Mouse (Mus musculus) megakaryocyte-erythroid progenitor cell, adult 5-6 weeks (primary cell): Measurements from ENCODE around the gene Zfp773. TPM values are rescaled to one million over a fixed set of nuclear protein-coding genes. Genes with fewer than 3 reads are reported as not detected.
"Not testable (repeated sequence)": the region's sequence is repeated elsewhere in the genome, so short reads cannot be mapped to it uniquely, and the experiment has no call there.

Source experiments
- ATAC-seq: replicated peaks from 2 replicates; pipeline ENCODE4 v1.8.0; 2016; ENCODE audit warnings: mild to moderate bottlenecking, inconsistent platforms; ENCODE audit not compliant: severe bottlenecking, poor library complexity, low FRiP score, low TSS enrichment
- total RNA-seq, 2 experiments: library from RNA; stranded (forward) in 1 of 2; stranded (reverse) in 1 of 2; fragments of 200-1000, 215-1000 nt in 1 of 2; fragments of >200 nt in 1 of 2; fragmentation: Nextera tagmentation in 1 of 2; gene quantifications; 2 replicates each; pipeline ENCODE4 v1.2.3; 2014 to 2017

Zfp773 gene
- 1.0 TPM in 2 replicates for total RNA-seq (2014; fragmentation: Nextera tagmentation)
- 1.5 and 4.3 TPM in 2 replicates for total RNA-seq (2017)

- peak; percentile 99 for ATAC-seq
These were observed at the start of gene Zfp773 for GRCm38 (mm10) chr7:7136379-7136866. Zfp773 (minus strand) TSS chr7:7136755.

- no peak for ATAC-seq
These were observed 49.3 kb upstream of the Zfp773 start for GRCm38 (mm10) chr7:7185897-7186296.

DNA sequence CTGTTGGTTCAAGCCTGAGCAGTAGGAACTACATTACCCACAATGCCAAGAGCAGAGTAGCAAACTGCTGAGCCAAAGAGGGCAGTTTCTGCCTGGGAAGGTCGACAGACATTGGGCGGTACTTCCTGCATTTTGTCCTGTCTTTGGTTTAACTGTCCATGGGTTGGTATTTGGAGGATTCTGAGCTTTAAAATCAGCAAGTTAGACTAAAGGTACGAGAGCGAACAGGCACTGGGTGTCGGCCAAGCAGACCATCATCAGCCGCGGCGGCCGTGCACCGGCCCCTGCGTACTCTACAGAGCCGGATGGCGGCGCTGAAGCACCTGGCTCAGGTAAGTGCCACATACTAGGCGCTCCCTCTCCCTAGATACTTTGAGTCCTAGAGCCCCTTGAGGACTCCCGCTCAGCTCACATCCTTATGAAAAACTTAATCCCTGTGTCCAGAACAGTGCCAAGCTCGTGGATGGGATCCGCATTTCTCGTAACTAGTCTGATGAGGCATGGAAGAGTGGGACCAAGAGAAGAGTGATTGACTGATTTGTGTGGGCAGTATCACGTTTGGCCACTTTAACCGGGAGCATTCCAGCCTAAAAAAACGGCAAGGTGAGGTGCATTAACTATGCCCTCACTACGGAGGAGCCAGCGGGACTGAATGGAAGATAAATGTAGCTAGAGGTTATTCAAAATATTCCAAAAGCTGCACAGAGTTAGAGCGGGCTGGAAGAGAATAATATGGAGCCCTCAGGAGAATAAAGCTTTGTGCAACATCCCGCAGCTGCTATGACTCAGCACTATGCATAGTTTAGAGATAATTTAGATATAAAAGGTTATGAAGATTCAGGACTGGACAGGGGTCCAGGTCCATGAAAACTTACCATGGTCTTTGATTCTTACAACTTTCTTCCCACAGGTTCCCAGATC, 34.9 kb upstream of the Zfp773 start, which contains the start of gene Zfp418:
Gene Zfp418, plus strand, starts transcription at position 104 of the 921 bp plus-strand sequence.
- ATAC-seq: peak; percentile 99

GRCm38 (mm10) chr7:7145991-7146608, 9.5 kb upstream of the Zfp773 start:
- no peak for ATAC-seq

DNA sequence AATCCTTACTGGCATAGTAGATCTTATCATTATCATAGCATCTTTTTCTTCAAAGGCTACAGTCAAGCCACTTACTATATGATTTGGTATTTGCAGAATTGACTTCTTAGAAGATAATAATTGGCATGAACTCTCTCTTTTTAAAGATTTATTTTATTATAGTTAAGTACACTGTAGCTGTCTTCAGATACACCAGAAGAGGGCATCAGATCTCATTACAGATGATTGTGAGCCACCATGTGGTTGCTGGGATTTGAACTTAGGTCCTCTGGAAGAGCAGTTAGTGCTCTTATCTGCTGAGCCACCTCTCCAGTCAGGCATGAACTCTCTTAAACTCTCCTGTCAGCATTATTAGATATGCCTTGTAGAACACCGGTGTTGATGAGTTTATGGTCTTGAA, 7.7 kb upstream of the Zfp773 start:
- no peak for ATAC-seq

- ATAC-seq: no peak
These were observed 3.8 kb downstream of the Zfp773 start for GRCm38 (mm10) chr7:7132751-7133150.

DNA sequence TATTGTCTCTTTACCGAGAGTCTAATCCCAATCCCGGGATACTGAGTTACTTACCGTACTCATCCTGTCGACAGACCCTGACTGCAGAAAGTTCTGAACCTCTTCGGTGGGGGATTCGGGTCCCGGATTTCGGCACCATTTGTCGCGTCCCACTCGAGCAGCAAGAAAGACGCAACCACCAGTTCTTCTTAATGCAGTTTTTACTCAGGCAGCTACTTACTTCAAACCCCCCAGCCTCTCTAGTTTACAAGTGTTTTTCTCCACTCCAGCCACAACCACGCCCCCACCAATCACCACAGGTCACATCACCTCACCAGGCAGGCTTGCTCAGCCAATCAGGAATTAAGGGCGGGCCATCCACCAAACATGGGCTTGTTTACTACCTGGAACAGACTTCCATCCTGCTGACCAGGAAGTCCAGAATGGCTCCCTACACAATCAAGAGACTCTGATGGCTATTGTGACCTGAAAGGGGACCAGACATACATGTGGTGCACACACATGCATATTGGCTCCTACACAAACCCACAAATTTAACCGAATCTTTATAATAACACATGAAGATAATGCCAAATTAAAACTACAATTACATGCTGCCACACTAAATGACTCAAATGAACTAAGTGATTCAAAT, 5.9 kb downstream of the Zfp773 start:
- ATAC-seq: not testable (repeated sequence)

- ATAC-seq: no peak; the same call in 1 of the 2 replicates
These were observed 15.0 kb downstream of the Zfp773 start for GRCm38 (mm10) chr7:7121602-7121980.

- ATAC-seq: peak; percentile 98
These were observed 15.5 kb downstream of the Zfp773 start, which contains the start of gene Zfp954 for GRCm38 (mm10) chr7:7120921-7121601. Zfp954 (minus strand) TSS chr7:7121488.

DNA sequence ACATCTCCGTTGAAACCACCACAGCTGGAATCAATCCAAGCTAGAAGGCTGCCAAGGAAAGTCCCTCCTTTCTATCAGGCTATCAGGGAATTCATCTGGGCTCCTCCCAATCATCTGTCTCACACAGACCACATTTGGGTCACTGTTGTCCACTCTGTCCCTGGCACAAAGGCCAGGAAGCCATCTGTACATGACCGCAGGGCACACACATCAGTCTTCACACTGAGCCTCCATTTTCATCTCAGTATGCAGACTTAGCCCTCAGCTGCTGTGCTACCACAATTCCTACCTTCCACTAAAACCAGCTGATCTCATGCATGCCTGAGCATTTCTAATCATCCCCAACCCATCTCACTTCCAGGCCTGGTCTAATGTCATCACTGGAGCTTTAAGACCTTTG, 18.1 kb downstream of the Zfp773 start:
- ATAC-seq: no peak

DNA sequence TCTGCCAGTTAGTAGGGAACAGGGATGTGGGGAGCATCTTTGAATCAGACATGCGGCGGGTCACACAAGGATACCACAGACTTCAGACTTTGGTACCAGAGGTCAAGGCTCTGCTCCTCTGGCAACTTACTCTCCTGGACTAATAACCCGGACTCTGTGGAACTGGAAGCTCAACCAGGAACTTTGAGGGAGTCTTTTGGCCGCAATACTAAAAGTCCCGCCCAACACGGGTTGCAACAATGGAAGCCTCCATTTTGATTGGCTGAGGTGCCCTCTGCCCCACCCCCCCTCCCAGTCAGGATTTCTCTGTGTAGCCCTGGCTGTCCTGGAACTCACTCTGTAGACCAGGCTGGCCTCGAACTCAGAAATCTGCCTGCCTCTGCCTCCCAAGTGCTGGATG, 28.1 kb downstream of the Zfp773 start:
- no peak for ATAC-seq

Other genes starting within 250 kb of the Zfp773 start
- gene Aurkc, start 141.5 kb downstream of the Zfp773 start, total RNA-seq (2014; fragmentation: Nextera tagmentation): not detected in 2 replicates
- gene Aurkc, start 141.5 kb downstream of the Zfp773 start, total RNA-seq (2017): not detected in 2 replicates
- gene Zfp954, start 15.3 kb downstream of the Zfp773 start, total RNA-seq (2014; fragmentation: Nextera tagmentation): 12.0 and 13.7 TPM in 2 replicates
- gene Zfp954, start 15.3 kb downstream of the Zfp773 start, total RNA-seq (2017): 4.4 and 13.8 TPM in 2 replicates
- 1.6 and 6.9 TPM in 2 replicates for gene Zfp418, start 34.6 kb upstream of the Zfp773 start, total RNA-seq (2014; fragmentation: Nextera tagmentation)
- 2.2 and 2.3 TPM in 2 replicates for gene Zfp418, start 34.6 kb upstream of the Zfp773 start, total RNA-seq (2017)
- gene Zfp772, start 73.2 kb upstream of the Zfp773 start, total RNA-seq (2014; fragmentation: Nextera tagmentation): 1.1 and 1.7 TPM in 2 replicates
- 3.0 and 3.5 TPM in 2 replicates for gene Zfp772, start 73.2 kb upstream of the Zfp773 start, total RNA-seq (2017)
- 0.46 TPM in 1 of 2 replicates, not detected in the other for gene Vmn2r29, start 110.6 kb upstream of the Zfp773 start, total RNA-seq (2014; fragmentation: Nextera tagmentation)
- not detected in 2 replicates for gene Vmn2r29, start 110.6 kb upstream of the Zfp773 start, total RNA-seq (2017)
- gene Gm45844, start 141.5 kb upstream of the Zfp773 start, total RNA-seq (2014; fragmentation: Nextera tagmentation): 0.48 and 3.8 TPM in 2 replicates
- 4.4 TPM in 1 of 2 replicates, not detected in the other for gene Gm45844, start 141.5 kb upstream of the Zfp773 start, total RNA-seq (2017)
- gene Clcn4, start 164.1 kb upstream of the Zfp773 start, total RNA-seq (2014; fragmentation: Nextera tagmentation): 26.5 and 28.8 TPM in 2 replicates
- 26.7 and 32.5 TPM in 2 replicates for gene Clcn4, start 164.1 kb upstream of the Zfp773 start, total RNA-seq (2017)
- 0.04 TPM in 1 of 2 replicates, not detected in the other for gene Vmn2r30, start 200.9 kb upstream of the Zfp773 start, total RNA-seq (2014; fragmentation: Nextera tagmentation)
- gene Vmn2r30, start 200.9 kb upstream of the Zfp773 start, total RNA-seq (2017): not detected in 2 replicates
- not detected in 2 replicates for gene Gm45783, start 237.8 kb upstream of the Zfp773 start, total RNA-seq (2014; fragmentation: Nextera tagmentation)
- gene Gm45783, start 237.8 kb upstream of the Zfp773 start, total RNA-seq (2017): not detected in 2 replicates